Mouse (Mus musculus) stomach, embryonic 16.5 days (tissue): ENCODE results near the gene Capn7. TPM values are rescaled to one million over a fixed set of nuclear protein-coding genes. Genes with fewer than 3 reads are reported as not detected.

Experiments
- ATAC-seq: fragments of 200-750 bp; cut with Nextera tagmentation; 2 replicates; pipeline ENCODE4 v1.8.0; 2017; ENCODE audit warnings: moderate number of reproducible peaks, moderate TSS enrichment; ENCODE audit not compliant: insufficient read depth, low FRiP score
- H3K27ac ChIP-seq: fragments of 300-500 bp; sonication (generic); 2 replicates; pipeline ENCODE4 v1.5.1; 2014; ENCODE audit warnings: low read length
- H3K27me3 ChIP-seq: fragments of 300-500 bp; sonication (generic); 2 replicates; pipeline ENCODE4 v1.6.1; 2014; ENCODE audit warnings: low read length, control low read depth, mixed read lengths; ENCODE audit not compliant: control insufficient read depth, insufficient read depth
- H3K36me3 ChIP-seq: fragments of 300-500 bp; sonication (generic); 2 replicates; pipeline ENCODE4 v1.6.1; 2014; ENCODE audit warnings: low read length; ENCODE audit not compliant: control insufficient read depth, insufficient read depth
- H3K4me1 ChIP-seq: fragments of 300-500 bp; sonication (generic); 2 replicates; pipeline ENCODE4 v1.6.1; 2014; ENCODE audit warnings: low read length, control low read depth, mixed read lengths; ENCODE audit not compliant: control insufficient read depth, insufficient read depth
- H3K4me2 ChIP-seq: fragments of 300-500 bp; sonication (generic); 2 replicates; pipeline ENCODE4 v1.6.1; 2014; ENCODE audit warnings: low read depth, low read length, mixed read lengths
- H3K4me3 ChIP-seq: fragments of 300-500 bp; sonication (generic); replicated peaks from 2 replicates; pipeline ENCODE4 v1.5.1; 2014; ENCODE audit warnings: mild to moderate bottlenecking, low read length
- H3K9ac ChIP-seq: fragments of 300-500 bp; sonication (generic); 2 replicates; pipeline ENCODE4 v1.6.1; 2014; ENCODE audit warnings: low read length
- H3K9me3 ChIP-seq: fragments of 300-500 bp; sonication (generic); replicated peaks from 2 replicates; pipeline ENCODE4 v1.6.1; 2016; ENCODE audit warnings: low read length, control low read depth; ENCODE audit not compliant: control insufficient read depth
- WGBS: fragments of 180-500 bp; shearing (Covaris S2); extraction: QIAGEN DNeasy Blood & Tissue Kit; methylation state at CpG from one replicate; pipeline ENCODE4 v1.1.7; 2014; 5-methylcytosine and 5-hydroxymethylcytosine counted together
- polyA plus RNA-seq: library from polyadenylated mRNA; unstranded; fragments of >200 nt; fragmentation: Nextera tagmentation; extraction: Ambion mirVana; gene quantifications from 2 replicates; pipeline ENCODE4 v1.2.1, GENCODE M21; 2015

Gene Capn7
- polyA plus RNA-seq, 1 experiment from 2014 or later = 35.7 TPM

- WGBS = 80% methylated on average over 6 of the region's 6 CpGs
Measured at GRCm38 (mm10) chr14:31405652-31406051, 69.2 kb downstream of the Capn7 start.

GRCm38 (mm10) chr14:31406154-31406810, 69.8 kb downstream of the Capn7 start:
- no peaks in the 10 kb centered on the region for H3K9me3 ChIP-seq
- no peak for ATAC-seq
- no peak overlapping the region for H3K4me2 ChIP-seq
- peaks cover 5% of the 10 kb centered on the region for H3K4me1 ChIP-seq
- H3K27ac ChIP-seq = no peak overlapping the region
- no peak overlapping the region for H3K9ac ChIP-seq
- 87% methylated on average over 12 of the region's 12 CpGs for WGBS
- no peak overlapping the region for H3K4me3 ChIP-seq
- H3K36me3 ChIP-seq = no peaks in the 10 kb centered on the region
- H3K27me3 ChIP-seq = no peaks in the 10 kb centered on the region

More at GRCm38 (mm10) chr14:31405652-31406051, 69.2 kb downstream of the Capn7 start:
- no peak overlapping the region for H3K4me2 ChIP-seq
- H3K4me3 ChIP-seq = no peak overlapping the region
- H3K9ac ChIP-seq = no peak overlapping the region
- H3K27me3 ChIP-seq = no peaks in the 10 kb centered on the region
- no peaks in the 10 kb centered on the region for H3K9me3 ChIP-seq
- H3K27ac ChIP-seq = no peak overlapping the region
- peaks cover 10% of the 10 kb centered on the region for H3K4me1 ChIP-seq
- H3K36me3 ChIP-seq = no peaks in the 10 kb centered on the region
- no peak for ATAC-seq

- H3K4me2 ChIP-seq = no peak overlapping the region
- H3K9ac ChIP-seq = no peak overlapping the region
- 66% methylated on average over 15 of the region's 15 CpGs for WGBS
- peak overlapping the region; percentile 43; the same call in 1 of the 2 replicates for H3K27ac ChIP-seq
- H3K9me3 ChIP-seq = no peaks in the 10 kb centered on the region
- H3K4me3 ChIP-seq = no peak overlapping the region
- peaks cover 4% of the 10 kb centered on the region; the same call in 1 of the 2 replicates for H3K4me1 ChIP-seq
- H3K36me3 ChIP-seq = no peaks in the 10 kb centered on the region
- ATAC-seq = no peak
- no peaks in the 10 kb centered on the region for H3K27me3 ChIP-seq
Measured at GRCm38 (mm10) chr14:31407208-31407607, 70.8 kb downstream of the Capn7 start.

DNA sequence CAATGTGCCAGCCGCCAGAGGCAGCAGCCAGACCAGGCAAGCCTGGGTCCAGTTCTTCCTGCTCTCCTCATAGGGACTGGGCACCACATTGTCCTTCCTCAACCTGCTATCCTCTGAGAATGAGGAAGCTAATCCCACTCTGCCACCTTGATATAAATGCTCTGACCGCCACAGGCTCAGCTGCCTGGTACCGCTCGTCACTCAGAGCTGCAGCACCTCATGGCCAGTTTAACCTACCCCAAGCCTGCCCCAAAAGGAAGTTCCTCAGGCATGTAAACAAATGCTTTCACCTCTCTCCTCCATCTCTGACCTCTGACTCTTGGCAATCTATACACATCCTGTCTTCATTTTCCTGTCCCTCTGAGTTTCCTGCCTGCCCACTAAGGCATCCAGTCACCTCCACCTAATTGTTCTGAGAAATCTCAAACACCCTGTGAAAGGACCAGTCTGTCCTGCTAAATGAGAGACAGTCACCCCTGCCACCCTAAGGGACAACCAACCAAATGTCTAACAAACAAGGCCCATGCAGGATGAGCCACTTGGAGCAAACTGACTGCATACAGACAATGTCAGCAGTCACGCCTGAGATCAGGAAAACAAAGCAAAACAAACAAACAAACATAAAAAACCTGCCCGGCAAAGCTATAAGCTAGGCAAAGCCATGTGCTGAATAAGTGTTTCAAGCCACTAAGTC, 71.6 kb downstream of the Capn7 start:
- no peaks in the 10 kb centered on the region for H3K27me3 ChIP-seq
- no peaks in the 10 kb centered on the region for H3K9me3 ChIP-seq
- peaks cover 4% of the 10 kb centered on the region; the same call in 1 of the 2 replicates for H3K4me1 ChIP-seq

GRCm38 (mm10) chr14:31408666-31409065, 72.2 kb downstream of the Capn7 start:
- WGBS = 64% methylated on average over 8 of the region's 8 CpGs
- no peaks in the 10 kb centered on the region for H3K9me3 ChIP-seq

More for the DNA sequence above, 71.6 kb downstream of the Capn7 start:
- no peak for ATAC-seq
- H3K36me3 ChIP-seq = no peaks in the 10 kb centered on the region
- peak overlapping the region; percentile 43 for H3K27ac ChIP-seq
- 62% methylated on average over 6 of the region's 6 CpGs for WGBS
- H3K9ac ChIP-seq = no peak overlapping the region
- H3K4me2 ChIP-seq = no peak overlapping the region
- no peak overlapping the region for H3K4me3 ChIP-seq

GRCm38 (mm10) chr14:31410123-31410724, 73.8 kb downstream of the Capn7 start:
- H3K4me1 ChIP-seq = 0 out of 2 replicates have a peak, but pooled peaks cover 2% of the 10 kb centered on the region
- no peak overlapping the region for H3K9ac ChIP-seq
- no peaks in the 10 kb centered on the region for H3K9me3 ChIP-seq
- H3K4me2 ChIP-seq = no peak overlapping the region
- H3K27ac ChIP-seq = no peak overlapping the region
- no peak overlapping the region for H3K4me3 ChIP-seq
- no peaks in the 10 kb centered on the region for H3K27me3 ChIP-seq
- 75% methylated on average over 9 of the region's 9 CpGs for WGBS
- no peaks in the 10 kb centered on the region for H3K36me3 ChIP-seq
- ATAC-seq = no peak

More at GRCm38 (mm10) chr14:31408666-31409065, 72.2 kb downstream of the Capn7 start:
- Histone ChIP-seq H3K9ac (no peak overlapping the region), H3K4me1 (peaks cover 2% of the 10 kb centered on the region; the same call in 1 of the 2 replicates), H3K4me3 (no peak overlapping the region), H3K36me3 (no peaks in the 10 kb centered on the region), H3K4me2 (no peak overlapping the region), H3K27me3 (no peaks in the 10 kb centered on the region), H3K27ac (peak overlapping the region; percentile 39; the same call in 1 of the 2 replicates)
- ATAC-seq = no peak

DNA sequence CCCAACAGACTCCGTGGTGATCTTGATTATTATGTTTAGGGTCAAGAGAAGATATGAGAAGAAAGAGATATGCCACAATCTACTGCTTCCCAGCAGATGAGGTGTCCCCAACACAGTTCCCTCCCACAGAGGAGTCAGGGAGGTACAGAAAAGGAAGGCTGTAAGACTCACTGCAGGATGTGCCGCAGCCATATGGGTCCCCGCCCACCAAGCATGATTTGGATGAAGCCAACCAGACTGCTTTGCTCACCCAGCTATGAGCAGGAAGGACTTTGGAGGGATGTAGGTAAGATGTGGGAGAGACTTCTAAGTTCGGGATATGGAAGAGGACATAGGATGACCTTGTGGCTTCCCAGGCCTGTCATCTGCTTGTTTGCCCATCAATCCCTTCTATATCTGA, 74.3 kb downstream of the Capn7 start:
- H3K27me3 ChIP-seq = no peaks in the 10 kb centered on the region
- no peak overlapping the region for H3K9ac ChIP-seq
- H3K4me1 ChIP-seq = 0 out of 2 replicates have a peak, but pooled peaks cover 2% of the 10 kb centered on the region
- no peak overlapping the region for H3K4me3 ChIP-seq
- H3K27ac ChIP-seq = no peak overlapping the region
- H3K9me3 ChIP-seq = no peaks in the 10 kb centered on the region
- ATAC-seq = no peak
- no peak overlapping the region for H3K4me2 ChIP-seq
- H3K36me3 ChIP-seq = no peaks in the 10 kb centered on the region
- WGBS = 64% methylated on average over 4 of the region's 4 CpGs

DNA sequence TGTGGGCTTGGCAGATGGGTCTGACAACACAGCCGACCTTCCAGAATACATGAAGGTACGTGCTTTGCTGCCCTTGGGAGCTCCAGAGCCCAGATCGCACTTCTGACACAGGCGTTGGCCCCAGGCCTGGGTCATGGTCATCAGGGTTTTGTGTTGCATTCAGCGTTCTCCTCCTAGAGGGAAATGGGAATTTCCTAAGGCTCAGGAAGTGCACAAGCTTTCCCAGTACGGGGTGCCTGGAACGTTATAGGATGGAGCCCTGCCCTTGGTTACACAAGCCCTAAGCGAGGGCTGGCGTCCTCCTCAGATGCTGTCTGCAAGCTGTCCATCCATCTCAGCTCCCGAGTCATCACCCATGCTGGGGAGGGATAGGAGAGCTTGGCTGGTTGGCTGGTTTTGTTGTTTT, 76.2 kb downstream of the Capn7 start:
- no peak for ATAC-seq
- H3K4me1 ChIP-seq = 0 out of 2 replicates have a peak, but pooled peaks cover 2% of the 10 kb centered on the region
- no peaks in the 10 kb centered on the region for H3K36me3 ChIP-seq
- no peak overlapping the region for H3K27ac ChIP-seq
- no peak overlapping the region for H3K4me3 ChIP-seq
- H3K4me2 ChIP-seq = no peak overlapping the region
- H3K9me3 ChIP-seq = no peaks in the 10 kb centered on the region
- no peak overlapping the region for H3K9ac ChIP-seq
- WGBS = 78% methylated on average over 10 of the region's 10 CpGs
- H3K27me3 ChIP-seq = no peaks in the 10 kb centered on the region
